ENCODE assay signal across 17 mouse cellular contexts in the genomic region with DNA sequence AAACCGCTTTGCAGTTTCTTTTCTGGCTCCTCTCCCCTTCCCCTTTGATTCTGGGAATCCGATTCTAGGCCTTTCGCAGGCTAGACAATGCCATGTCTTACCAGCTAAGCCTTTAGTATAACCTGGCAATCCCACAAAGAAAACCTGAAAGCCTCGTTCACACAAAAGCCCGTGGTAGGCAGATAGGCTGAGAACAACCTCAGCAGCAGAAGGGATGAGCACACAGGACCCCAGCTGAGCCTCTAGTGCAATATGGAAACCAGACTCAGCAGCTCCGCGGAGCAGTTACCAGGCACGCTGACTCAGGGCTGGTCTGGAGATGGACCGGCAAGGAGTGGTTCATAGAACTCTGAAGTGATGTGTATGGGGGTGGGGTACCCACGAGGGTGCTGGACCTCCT. TPM values are rescaled to one million over a fixed set of nuclear protein-coding genes. Genes with fewer than 3 reads are reported as not detected.
DNase-seq lines count a peak whose midpoint lies in the region; ATAC-seq and TF ChIP-seq lines count a peak whose summit lies in the region.
"Had no signal": no experiment of that assay in that cellular context is flagged by ENCODE, and none has a peak within 500 bp of the region (broad histone marks: within the 10 kb centered on the region; RNA-seq: fewer than 3 reads in every experiment).

No protein-coding gene starts in this region.

- H3K9ac ChIP-seq in ES-E14 (ENCODE audit: insufficient read depth, low read depth, low read length, poor library complexity, severe bottlenecking): peak overlapping the region; percentile 41; the same call in 1 of the 2 replicates
- no peak overlapping the region; the same call in 1 of the 2 replicates for H3K9ac ChIP-seq in forebrain, embryonic 11.5 days (ENCODE audit: low read length)
- H3K9ac ChIP-seq: liver, embryonic 15.5 days had no signal

- in situ Hi-C loops in ES-E14 (cut with MboI; ENCODE audit: low sequenced_read_pairs in 2 of 2, unreplicated experiment in 2 of 2): no loop called here

- H3K4me1 ChIP-seq in E14TG2a.4 (replicated peaks; ENCODE audit: low read depth, low read length) (peaks cover 93% of the 10 kb centered on the region), ES-E14 (ENCODE audit: control insufficient read depth in 2 of 2, insufficient read depth in 2 of 2, low read length in 2 of 2, poor library complexity in 1 of 2) (peaks cover 2 to 18% of the 10 kb centered on the region in 2 experiments; a peak in 3 of 4 replicates)
- H3K4me1 ChIP-seq in forebrain, embryonic 11.5 days (replicated peaks; ENCODE audit: control insufficient read depth, insufficient read depth, low read length): peaks cover 7% of the 10 kb centered on the region
- H3K4me1 ChIP-seq in midbrain, embryonic 10.5 days: peaks cover 16% of the 10 kb centered on the region

- ATAC-seq in forebrain, embryonic 11.5 days (replicated peaks; ENCODE audit: low FRiP score): no peak
- ATAC-seq: CD4-positive, CD25-positive, alpha-beta regulatory T cell, adult 4 months; intestine, postnatal 0 days had no signal

- H3K36me3 ChIP-seq in E14TG2a.4 (ENCODE audit: insufficient read depth, low read length) (peaks cover 72% of the 10 kb centered on the region), ES-E14 (ENCODE audit: control insufficient read depth, insufficient read depth, low read length, poor library complexity, severe bottlenecking) (peaks cover 32% of the 10 kb centered on the region)
- no peaks in the 10 kb centered on the region for H3K36me3 ChIP-seq in forebrain, embryonic 11.5 days (ENCODE audit: control insufficient read depth, insufficient read depth, low read length)
- H3K36me3 ChIP-seq in midbrain, embryonic 10.5 days: peaks cover 9% of the 10 kb centered on the region; the same call in 1 of the 2 replicates
- H3K36me3 ChIP-seq: liver, embryonic 15.5 days had no signal

- no peak for DNase-seq in ES-E14 (ENCODE audit: low read depth, low spot score)
- DNase-seq in forebrain, embryonic 11.5 days (ENCODE audit: low spot score): no peak
- DNase-seq in midbrain, embryonic 10.5 days (ENCODE audit: low spot score): peak; percentile 21
- DNase-seq in right cerebral cortex, adult 2 months (ENCODE audit: low spot score in 2 of 2): no peak
- no peak for DNase-seq in ovary, postnatal 14 days (ENCODE audit: low spot score)
- DNase-seq in heart, postnatal 4 days: no peak
- DNase-seq: cerebellum, adult 2 months; gastrocnemius, adult 2 months; heart, adult 2 months; heart, postnatal 10 days; thymus, postnatal 4 days had no signal

- no peak for TF ChIP-seq CTCF in E14TG2a.4 (conservative IDR thresholded peaks at IDR 0.05; ENCODE audit: low read length)

- H3K4me2 ChIP-seq in forebrain, embryonic 11.5 days (ENCODE audit: low read depth, low read length, severe bottlenecking): no peak overlapping the region
- H3K4me2 ChIP-seq: liver, embryonic 15.5 days had no signal

- no peaks in the 10 kb centered on the region for H3K9me3 ChIP-seq in E14TG2a.4 (ENCODE audit: low read length)
- no peaks in the 10 kb centered on the region for H3K9me3 ChIP-seq in ES-E14 (ENCODE audit: control insufficient read depth, insufficient read depth, low read depth, low read length)
- H3K9me3 ChIP-seq in forebrain, embryonic 11.5 days (ENCODE audit: control insufficient read depth, low read length): no peaks in the 10 kb centered on the region
- H3K9me3 ChIP-seq in midbrain, embryonic 10.5 days (replicated peaks): no peaks in the 10 kb centered on the region
- H3K9me3 ChIP-seq: liver, embryonic 15.5 days had no signal

- 15% methylated on average over 10 of the region's 10 CpGs for WGBS in forebrain, embryonic 11.5 days
- 27% methylated on average over 10 of the region's 10 CpGs for WGBS in midbrain, embryonic 10.5 days

- peak overlapping the region; percentile 41; the same call in 1 of the 2 replicates for H3K27ac ChIP-seq in ES-E14 (ENCODE audit: insufficient read depth, low read depth, low read length, poor library complexity, severe bottlenecking)
- 0 out of 2 replicates have a peak overlapping the region, but pooled peaks have one; percentile 6 for H3K27ac ChIP-seq in forebrain, embryonic 11.5 days (ENCODE audit: low read depth, low read length)
- peak overlapping the region; percentile 14 for H3K27ac ChIP-seq in midbrain, embryonic 10.5 days (replicated peaks)
- H3K27ac ChIP-seq: gastrocnemius, adult 2 months; heart, adult 2 months; liver, embryonic 15.5 days had no signal

- H3K27me3 ChIP-seq in E14TG2a.4 (ENCODE audit: insufficient read depth, low read length): no peaks in the 10 kb centered on the region
- no peaks in the 10 kb centered on the region for H3K27me3 ChIP-seq in forebrain, embryonic 11.5 days (ENCODE audit: control insufficient read depth, insufficient read depth, low read length)
- H3K27me3 ChIP-seq in midbrain, embryonic 10.5 days (ENCODE audit: low read depth, poor library complexity, severe bottlenecking): peaks cover 15% of the 10 kb centered on the region

- H3K4me3 ChIP-seq in E14TG2a.4 (replicated peaks; ENCODE audit: low read length) (peak overlapping the region; percentile 48), ES-E14 (ENCODE audit: insufficient read depth in 1 of 2, low read depth in 1 of 2, low read length in 2 of 2, poor library complexity in 1 of 2, severe bottlenecking in 1 of 2) (peak overlapping the region; percentile 20 to 28)
- H3K4me3 ChIP-seq in forebrain, embryonic 11.5 days (ENCODE audit: low read depth, low read length): no peak overlapping the region
- H3K4me3 ChIP-seq in midbrain, embryonic 10.5 days: no peak overlapping the region; the same call in 1 of the 2 replicates
- H3K4me3 ChIP-seq: gastrocnemius, adult 2 months; heart, adult 2 months; liver, embryonic 15.5 days had no signal

TF ChIP-seq in ES-E14, 5 proteins besides CTCF, POLR2A, EP300 and RAD21:
- TF ChIP-seq ZC3H11A (IDR thresholded peaks at IDR 0.05; ENCODE audit: borderline replicate concordance, low read depth, low read length) (no peak), MAFK (IDR thresholded peaks at IDR 0.05; ENCODE audit: insufficient read depth, low read depth, low read length) (no peak), HCFC1 (IDR thresholded peaks at IDR 0.05; ENCODE audit: borderline replicate concordance, insufficient read depth, low read length) (no peak), ZNF384 (IDR thresholded peaks at IDR 0.05; ENCODE audit: low read depth, low read length) (no peak), CHD2 (IDR thresholded peaks at IDR 0.05; ENCODE audit: low read depth, low read length) (no peak)

RNA-seq across cellular contexts. Expression of a gene that starts 5.6 kb away (rescaled TPM):
- total RNA-seq in ES-E14 (2012; rRNA removed): 36.3 and 60.0 TPM in 2 replicates
- 18.3 and 21.4 TPM in 2 replicates for polyA plus RNA-seq in forebrain, embryonic 11.5 days (2014; fragmentation: Nextera tagmentation; extraction: Ambion mirVana)
- 19.9 and 22.3 TPM in 2 replicates for polyA plus RNA-seq in midbrain, embryonic 10.5 days (2016; fragmentation: Nextera tagmentation; extraction: Ambion mirVana)
- 1 to 10 TPM; 6.1 TPM for total RNA-seq in heart, postnatal 4 days (2021)

RNA-seq across cellular contexts. Expression of a gene that starts 35.9 kb away (rescaled TPM):
- 559 and 680 TPM in 2 replicates for total RNA-seq in ES-E14 (2012; rRNA removed)
- polyA plus RNA-seq in forebrain, embryonic 11.5 days (2014; fragmentation: Nextera tagmentation; extraction: Ambion mirVana): 240 and 251 TPM in 2 replicates
- polyA plus RNA-seq in midbrain, embryonic 10.5 days (2016; fragmentation: Nextera tagmentation; extraction: Ambion mirVana): 221 and 223 TPM in 2 replicates
- total RNA-seq in heart, postnatal 4 days (2021): 100 to 1,000 TPM; 282 to 294 TPM

RNA-seq across cellular contexts. Expression of a gene that starts 59.1 kb away (rescaled TPM):
- 0.31 and 0.32 TPM in 2 replicates for total RNA-seq in ES-E14 (2012; rRNA removed)
- polyA plus RNA-seq in forebrain, embryonic 11.5 days (2014; fragmentation: Nextera tagmentation; extraction: Ambion mirVana): not detected in 2 replicates
- polyA plus RNA-seq in midbrain, embryonic 10.5 days (2016; fragmentation: Nextera tagmentation; extraction: Ambion mirVana): 0.19 TPM in 1 of 2 replicates, not detected in the other
- 100 to 1,000 TPM; 376 to 389 TPM for total RNA-seq in heart, postnatal 4 days (2021)
- polyA plus RNA-seq: intestine, postnatal 0 days; large intestine, adult 2 months; small intestine, adult 2 months had no signal

Comparison
In these comparisons a context has a peak if more than half of its experiments do, and no peak if none do; other contexts are left out.
1. H3K4me3 ChIP-seq: peak in E14TG2a.4 (single experiment) and ES-E14 (2 of 2); none in forebrain, embryonic 11.5 days (single experiment) and midbrain, embryonic 10.5 days (single experiment).
2. RNA of a gene that starts 59.1 kb away (total RNA-seq): 376 to 389 TPM in heart, postnatal 4 days; 0.31 to 0.32 TPM in ES-E14; every median in the first group is over 100 times any median in the second.
3. Peak in every context shown above with its lines, with median percentiles within 50 percentile points of each other: H3K27ac ChIP-seq.